Mouse (Mus musculus) hindbrain, postnatal 0 days (tissue): ENCODE results near the gene Aldh3a1. TPM values are rescaled to one million over a fixed set of nuclear protein-coding genes. Genes with fewer than 3 reads are reported as not detected.

ENCODE experiments used
- ATAC-seq: fragments of 200-750 bp; cut with Nextera tagmentation; 2 replicates; pipeline ENCODE4 v1.8.0; 2017; ENCODE audit warnings: mild to moderate bottlenecking, moderate TSS enrichment, moderate library complexity
- DNase-seq: peaks from one replicate; pipeline ENCODE4 v3.0.0-alpha.2; 2015; ENCODE audit warnings: low spot score
- H3K27ac ChIP-seq: fragments of 300-500 bp; sonication (generic); 2 replicates; pipeline ENCODE4 v1.5.1; 2014; ENCODE audit warnings: mild to moderate bottlenecking
- H3K27me3 ChIP-seq: fragments of 300-500 bp; sonication (generic); 2 replicates; pipeline ENCODE4 v1.6.1; 2014; ENCODE audit warnings: low read length, mixed read lengths; ENCODE audit not compliant: insufficient read depth
- H3K36me3 ChIP-seq: fragments of 300-500 bp; sonication (generic); 2 replicates; pipeline ENCODE4 v1.6.1; 2014; ENCODE audit warnings: low read length, mixed read lengths; ENCODE audit not compliant: insufficient read depth
- H3K4me1 ChIP-seq: fragments of 300-500 bp; sonication (generic); 2 replicates; pipeline ENCODE4 v1.6.1; 2014; ENCODE audit warnings: antibody characterized with exemption, low read length, mixed read lengths; ENCODE audit not compliant: insufficient read depth
- H3K4me2 ChIP-seq: fragments of 300-500 bp; sonication (generic); 2 replicates; pipeline ENCODE4 v1.6.1; 2014; ENCODE audit warnings: low read depth, mild to moderate bottlenecking, low read length, moderate library complexity, mixed read lengths
- H3K4me3 ChIP-seq: fragments of 300-500 bp; sonication (generic); 2 replicates; pipeline ENCODE4 v1.5.1; 2014; ENCODE audit warnings: low read length
- H3K9ac ChIP-seq: fragments of 300-500 bp; sonication (generic); replicated peaks from 2 replicates; pipeline ENCODE4 v1.6.1; 2014; ENCODE audit warnings: mild to moderate bottlenecking, low read length, moderate library complexity, mixed read lengths
- H3K9me3 ChIP-seq: fragments of 300-500 bp; sonication (generic); 2 replicates; pipeline ENCODE4 v1.6.1; 2016; ENCODE audit warnings: low read length, mixed read lengths
- CTCF ChIP-seq: IDR thresholded peaks from 2 replicates; pipeline ENCODE4 v1.5.1; 2016; ENCODE audit warnings: antibody characterized with exemption, control low read depth, low read depth
- WGBS: fragments of 180-500 bp; shearing (Covaris S2); extraction: QIAGEN DNeasy Blood & Tissue Kit; methylation state at CpG from one replicate; pipeline ENCODE4 v1.1.7; 2014; 5-methylcytosine and 5-hydroxymethylcytosine counted together
- polyA plus RNA-seq: library from polyadenylated mRNA; unstranded; fragments of >200 nt; fragmentation: Nextera tagmentation; extraction: Ambion mirVana; gene quantifications from 2 replicates; pipeline ENCODE4 v1.2.1, GENCODE M21; 2015
- total RNA-seq: library from RNA; depleted of rRNA; stranded (reverse); fragments of >200 nt; gene quantifications from 2 replicates; pipeline ENCODE4 v1.2.3, GENCODE M21; 2014

Aldh3a1 gene
- total and polyA plus RNA-seq, 2 experiments from 2014 or later = 0.63 to 0.94 TPM

DNA sequence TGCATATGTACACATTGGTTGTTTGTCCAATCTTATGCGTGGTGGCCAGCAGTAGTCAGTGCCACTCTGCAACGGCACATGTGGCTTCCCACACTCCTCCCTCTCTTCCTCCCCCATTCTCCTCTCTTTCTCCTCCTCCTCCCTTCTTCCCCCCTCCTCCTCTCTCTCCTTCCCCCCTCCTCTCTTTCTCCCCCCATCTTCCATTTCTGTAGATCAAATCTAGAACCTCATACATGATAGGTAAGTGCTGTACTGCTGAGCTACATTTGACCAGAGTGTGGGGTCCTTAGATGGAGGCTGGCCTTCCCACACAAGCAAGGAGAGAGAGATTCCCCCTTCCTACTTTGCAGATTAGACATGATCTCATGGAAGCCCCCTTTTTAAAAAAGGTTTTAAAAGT is 14.6 kb upstream of the Aldh3a1 start:
- ATAC-seq (no peak), DNase-seq (no peak)
- Histone ChIP-seq H3K9me3 (no peaks in the 10 kb centered on the region), H3K4me1 (no peaks in the 10 kb centered on the region), H3K27ac (no peak overlapping the region), H3K4me2 (no peak overlapping the region), H3K9ac (no peak overlapping the region), H3K36me3 (no peaks in the 10 kb centered on the region), H3K27me3 (no peaks in the 10 kb centered on the region), H3K4me3 (no peak overlapping the region)
- no peak for TF ChIP-seq CTCF
- 100% methylated on average over 2 of the region's 2 CpGs for WGBS

GRCm38 (mm10) chr11:61193392-61193791 is 13.9 kb upstream of the Aldh3a1 start:
- Histone ChIP-seq H3K4me1 (no peaks in the 10 kb centered on the region), H3K4me2 (no peak overlapping the region), H3K9ac (no peak overlapping the region), H3K36me3 (no peaks in the 10 kb centered on the region), H3K4me3 (no peak overlapping the region), H3K27me3 (no peaks in the 10 kb centered on the region), H3K9me3 (no peaks in the 10 kb centered on the region), H3K27ac (no peak overlapping the region)
- ATAC-seq = peak; percentile 78
- TF ChIP-seq CTCF = peak; percentile 97
- DNase-seq = peak; percentile 91
- WGBS = 12% methylated on average over 9 of the region's 9 CpGs

GRCm38 (mm10) chr11:61196616-61197353 is 10.6 kb upstream of the Aldh3a1 start:
- no peak overlapping the region for H3K27ac ChIP-seq
- no peak for DNase-seq
- no peaks in the 10 kb centered on the region for H3K9me3 ChIP-seq
- H3K27me3 ChIP-seq = no peaks in the 10 kb centered on the region
- TF ChIP-seq CTCF = no peak
- H3K36me3 ChIP-seq = no peaks in the 10 kb centered on the region
- H3K9ac ChIP-seq = no peak overlapping the region
- ATAC-seq = no peak
- H3K4me3 ChIP-seq = no peak overlapping the region
- WGBS = 80% methylated on average over 14 of the region's 14 CpGs
- H3K4me2 ChIP-seq = no peak overlapping the region
- H3K4me1 ChIP-seq = no peaks in the 10 kb centered on the region

DNA sequence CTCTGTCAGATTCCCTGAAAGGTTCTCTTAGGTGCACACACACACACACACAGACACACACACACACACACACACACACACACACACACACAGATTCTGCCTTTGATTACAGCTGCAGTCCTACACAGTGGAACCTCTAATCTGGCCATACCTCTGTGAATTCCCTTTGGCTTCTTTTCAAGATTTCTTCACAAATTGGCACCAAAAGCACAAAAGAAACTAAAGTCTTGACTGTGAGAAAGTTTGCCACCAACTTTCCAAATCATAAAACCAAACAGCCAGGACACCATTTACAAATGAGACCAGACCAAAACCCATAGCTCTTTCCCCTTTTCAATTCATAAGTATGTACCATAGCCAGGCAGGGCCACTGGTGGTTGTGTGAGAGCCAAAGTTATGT is 9.4 kb upstream of the Aldh3a1 start:
- no peak for ATAC-seq
- TF ChIP-seq CTCF = no peak

DNA sequence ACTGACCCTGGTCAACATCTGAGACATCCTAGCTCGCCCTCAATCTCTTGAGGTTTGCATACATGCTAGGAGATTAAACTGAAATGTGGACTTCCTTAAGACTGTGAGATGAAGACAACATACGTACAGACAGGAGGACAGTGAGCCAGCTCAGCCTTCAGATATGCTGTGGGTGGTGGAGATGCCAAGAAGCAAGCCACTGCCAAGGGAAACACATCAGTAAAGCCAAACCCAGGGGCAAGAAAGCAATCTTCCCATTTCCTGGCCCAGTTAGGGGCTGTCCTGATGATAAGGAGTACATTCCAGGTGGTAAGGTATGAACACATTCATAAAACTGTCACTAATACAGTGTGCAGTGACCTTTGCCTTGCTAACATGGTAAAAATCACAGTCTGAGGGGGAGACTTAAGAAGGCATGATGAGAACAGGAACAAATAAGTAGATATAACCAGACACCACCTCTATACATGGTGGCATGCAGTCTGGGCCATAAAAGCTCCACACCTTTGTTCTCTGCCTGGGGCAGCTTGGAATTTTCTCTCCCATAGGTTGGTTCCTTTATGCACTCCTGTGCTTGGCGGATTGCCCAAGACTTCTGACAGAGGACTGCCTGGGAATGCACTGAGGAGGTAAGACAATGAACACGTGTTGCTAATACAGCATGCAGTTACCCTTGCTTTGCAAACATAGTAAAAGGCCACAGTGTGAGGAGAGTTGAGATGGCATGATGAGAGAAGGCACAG is 7.5 kb upstream of the Aldh3a1 start:
- Histone ChIP-seq H3K36me3 (no peaks in the 10 kb centered on the region), H3K9ac (no peak overlapping the region), H3K27me3 (no peaks in the 10 kb centered on the region), H3K27ac (no peak overlapping the region), H3K4me2 (no peak overlapping the region), H3K4me3 (no peak overlapping the region), H3K9me3 (no peaks in the 10 kb centered on the region), H3K4me1 (no peaks in the 10 kb centered on the region)
- ATAC-seq (no peak), DNase-seq (no peak)
- TF ChIP-seq CTCF = no peak
- 73% methylated on average over 4 of the region's 4 CpGs for WGBS

More for the DNA sequence above, 9.4 kb upstream of the Aldh3a1 start:
- H3K4me2 ChIP-seq = no peak overlapping the region
- H3K36me3 ChIP-seq = no peaks in the 10 kb centered on the region
- H3K9ac ChIP-seq = no peak overlapping the region
- H3K9me3 ChIP-seq = no peaks in the 10 kb centered on the region
- no peaks in the 10 kb centered on the region for H3K4me1 ChIP-seq
- no peak overlapping the region for H3K4me3 ChIP-seq
- H3K27me3 ChIP-seq = no peaks in the 10 kb centered on the region
- no peak for DNase-seq
- H3K27ac ChIP-seq = no peak overlapping the region

DNA sequence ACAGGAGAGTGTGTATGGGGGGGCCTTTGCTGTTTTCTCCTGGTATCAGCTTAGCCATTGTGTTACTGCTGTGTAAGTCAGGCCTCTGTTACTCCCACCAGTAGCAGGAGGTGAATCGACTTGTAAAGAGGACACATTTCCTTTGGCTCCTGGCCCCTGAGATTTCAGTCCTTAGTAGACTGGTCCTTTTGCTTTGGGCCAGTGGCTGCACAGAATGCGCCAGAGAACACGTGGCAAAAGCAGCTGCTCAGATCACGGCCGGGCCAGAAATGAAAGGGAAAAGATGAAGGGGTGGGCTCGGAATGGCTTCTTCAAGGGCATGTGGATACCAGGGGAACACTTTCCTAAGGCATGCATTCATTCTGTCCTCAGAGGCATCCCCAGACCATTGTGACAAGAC is 5.2 kb upstream of the Aldh3a1 start:
- Histone ChIP-seq H3K27ac (no peak overlapping the region), H3K9me3 (no peaks in the 10 kb centered on the region), H3K36me3 (no peaks in the 10 kb centered on the region), H3K9ac (no peak overlapping the region), H3K4me3 (no peak overlapping the region), H3K27me3 (no peaks in the 10 kb centered on the region), H3K4me2 (no peak overlapping the region), H3K4me1 (no peaks in the 10 kb centered on the region)
- WGBS = 38% methylated on average over 6 of the region's 6 CpGs
- ATAC-seq (no peak), DNase-seq (no peak)
- TF ChIP-seq CTCF = no peak

DNA sequence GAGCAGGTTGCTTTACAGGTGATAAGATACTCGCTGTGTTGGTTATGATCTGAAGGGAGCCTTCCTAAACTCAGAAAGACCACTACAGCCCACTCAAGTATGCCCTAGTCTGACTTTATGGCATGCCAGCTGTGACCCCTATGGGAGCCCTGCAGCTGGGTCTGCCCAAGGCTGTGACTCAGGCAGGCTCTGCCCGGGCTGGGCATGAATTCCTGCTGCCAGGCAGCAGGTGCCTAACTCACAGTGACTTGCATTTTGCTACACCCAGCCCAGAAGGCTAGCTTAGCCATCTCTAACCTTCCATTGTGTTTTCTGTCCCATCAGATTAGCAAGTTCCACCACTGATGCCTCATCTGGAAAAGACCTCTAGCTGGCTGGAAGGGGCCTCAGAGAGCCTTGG is 4.5 kb upstream of the Aldh3a1 start:
- no peak for DNase-seq
- Histone ChIP-seq H3K4me3 (no peak overlapping the region), H3K36me3 (no peaks in the 10 kb centered on the region), H3K27me3 (no peaks in the 10 kb centered on the region), H3K4me1 (no peaks in the 10 kb centered on the region), H3K9me3 (no peaks in the 10 kb centered on the region), H3K4me2 (no peak overlapping the region), H3K27ac (no peak overlapping the region), H3K9ac (no peak overlapping the region)
- ATAC-seq = no peak
- WGBS = 77% methylated on average over 2 of the region's 2 CpGs
- no peak for TF ChIP-seq CTCF
